Mouse (Mus musculus) forebrain, embryonic 10.5 days (tissue): ENCODE results near the gene Ttc41. TPM values are rescaled to one million over a fixed set of nuclear protein-coding genes. Genes with fewer than 3 reads are reported as not detected.
A peak's percentile ranks its signal among the peaks of the same experiment; 100 is the strongest.

Experiments used
- DNase-seq: peaks from one replicate; pipeline ENCODE4 v3.0.0-alpha.2; 2017; ENCODE audit warnings: low spot score; ENCODE audit errors: extremely low spot score
- H3K27ac ChIP-seq: fragments of 300-500 bp; sonication (generic); 2 replicates; pipeline ENCODE4 v1.5.1; 2016; ENCODE audit warnings: mild to moderate bottlenecking
- H3K27me3 ChIP-seq: fragments of 300-500 bp; sonication (generic); 2 replicates; pipeline ENCODE4 v1.6.1; 2016; ENCODE audit warnings: mild to moderate bottlenecking; ENCODE audit not compliant: poor library complexity, severe bottlenecking
- H3K36me3 ChIP-seq: fragments of 300-500 bp; sonication (generic); replicated peaks from 2 replicates; pipeline ENCODE4 v1.6.1; 2016; ENCODE audit warnings: mild to moderate bottlenecking, moderate library complexity
- H3K4me1 ChIP-seq: fragments of 300-500 bp; sonication (generic); 2 replicates; pipeline ENCODE4 v1.6.1; 2016
- H3K4me3 ChIP-seq: fragments of 300-500 bp; sonication (generic); 2 replicates; pipeline ENCODE4 v1.5.1; 2016; ENCODE audit warnings: mild to moderate bottlenecking, moderate library complexity
- H3K9me3 ChIP-seq: fragments of 300-500 bp; sonication (generic); 2 replicates; pipeline ENCODE4 v1.6.1; 2016; ENCODE audit warnings: mild to moderate bottlenecking, moderate library complexity
- WGBS: fragments of 180-500 bp; shearing (Covaris S2); methylation state at CpG from one replicate; pipeline ENCODE4 v1.1.7; 2016; 5-methylcytosine and 5-hydroxymethylcytosine counted together
- polyA plus RNA-seq: library from polyadenylated mRNA; unstranded; fragments of >200 nt; fragmentation: Nextera tagmentation; extraction: Ambion mirVana; gene quantifications from 2 replicates; pipeline ENCODE4 v1.2.1, GENCODE M21; 2016

Gene Ttc41
- polyA plus RNA-seq, 1 experiment from 2014 or later = 2.6 TPM

- WGBS = 45% methylated on average over 7 of the region's 7 CpGs
- peaks cover 12% of the 10 kb centered on the region; the same call in 1 of the 2 replicates for H3K4me1 ChIP-seq
- no peaks in the 10 kb centered on the region for H3K9me3 ChIP-seq
- H3K27ac ChIP-seq = no peak overlapping the region
- no peak overlapping the region for H3K4me3 ChIP-seq
- H3K36me3 ChIP-seq = no peaks in the 10 kb centered on the region
- H3K27me3 ChIP-seq = no peaks in the 10 kb centered on the region
- no peak for DNase-seq
Measured at GRCm38 (mm10) chr10:86761722-86762383, 56.2 kb downstream of the Ttc41 start.

GRCm38 (mm10) chr10:86762384-86762730, 56.7 kb downstream of the Ttc41 start:
- no peaks in the 10 kb centered on the region for H3K9me3 ChIP-seq
- no peak overlapping the region for H3K4me3 ChIP-seq
- H3K4me1 ChIP-seq = peaks cover 12% of the 10 kb centered on the region; the same call in 1 of the 2 replicates
- DNase-seq = no peak
- no peak overlapping the region for H3K27ac ChIP-seq
- 65% methylated on average over 3 of the region's 3 CpGs for WGBS
- H3K36me3 ChIP-seq = no peaks in the 10 kb centered on the region
- H3K27me3 ChIP-seq = no peaks in the 10 kb centered on the region

- 97% methylated on average over 5 of the region's 5 CpGs for WGBS
- no peak within 1 kb of the TSS for H3K27ac ChIP-seq
- H3K4me3 ChIP-seq = no peak within 1 kb of the TSS
- no peaks in the 10 kb centered on the region for H3K9me3 ChIP-seq
- peaks cover 12% of the 10 kb centered on the region; the same call in 1 of the 2 replicates for H3K4me1 ChIP-seq
- no peak for DNase-seq
- H3K27me3 ChIP-seq = no peaks in the 10 kb centered on the region
- no peaks in the 10 kb centered on the region for H3K36me3 ChIP-seq
Measured at GRCm38 (mm10) chr10:86763672-86764071, 58.1 kb downstream of the Ttc41 start, which contains the start of gene Gm49358. Gene Gm49358, plus strand, starts transcription at chr10:86763972.

GRCm38 (mm10) chr10:86765344-86765966, 59.8 kb downstream of the Ttc41 start:
- Histone ChIP-seq H3K4me1 (peaks cover 22% of the 10 kb centered on the region), H3K36me3 (no peaks in the 10 kb centered on the region), H3K4me3 (no peak overlapping the region), H3K27me3 (no peaks in the 10 kb centered on the region), H3K27ac (no peak overlapping the region), H3K9me3 (no peaks in the 10 kb centered on the region)
- DNase-seq = no peak
- WGBS = 85% methylated on average over 4 of the region's 4 CpGs

GRCm38 (mm10) chr10:86769216-86769615, 63.6 kb downstream of the Ttc41 start:
- no peak for DNase-seq
- WGBS = 76% methylated on average over 5 of the region's 5 CpGs
- H3K9me3 ChIP-seq = no peaks in the 10 kb centered on the region

GRCm38 (mm10) chr10:86769797-86770196, 64.2 kb downstream of the Ttc41 start:
- Histone ChIP-seq H3K36me3 (no peaks in the 10 kb centered on the region), H3K9me3 (no peaks in the 10 kb centered on the region), H3K27ac (peak overlapping the region; percentile 40; the same call in 1 of the 2 replicates), H3K27me3 (no peaks in the 10 kb centered on the region), H3K4me1 (peaks cover 10% of the 10 kb centered on the region), H3K4me3 (no peak overlapping the region)
- WGBS = 64% methylated on average over 4 of the region's 4 CpGs
- no peak for DNase-seq

More at GRCm38 (mm10) chr10:86769216-86769615, 63.6 kb downstream of the Ttc41 start:
- Histone ChIP-seq H3K36me3 (no peaks in the 10 kb centered on the region), H3K27me3 (no peaks in the 10 kb centered on the region), H3K27ac (peak overlapping the region; percentile 40; the same call in 1 of the 2 replicates), H3K4me3 (no peak overlapping the region), H3K4me1 (peaks cover 10% of the 10 kb centered on the region)

GRCm38 (mm10) chr10:86771701-86772100, 66.1 kb downstream of the Ttc41 start:
- H3K27ac ChIP-seq = no peak overlapping the region
- no peak overlapping the region for H3K4me3 ChIP-seq
- H3K9me3 ChIP-seq = no peaks in the 10 kb centered on the region
- H3K4me1 ChIP-seq = peaks cover 12% of the 10 kb centered on the region
- no peak for DNase-seq
- H3K36me3 ChIP-seq = no peaks in the 10 kb centered on the region
- H3K27me3 ChIP-seq = no peaks in the 10 kb centered on the region
- 87% methylated on average over 5 of the region's 5 CpGs for WGBS

GRCm38 (mm10) chr10:86772231-86772631, 66.6 kb downstream of the Ttc41 start:
- no peak overlapping the region for H3K27ac ChIP-seq
- no peak for DNase-seq
- 89% methylated on average over 6 of the region's 6 CpGs for WGBS

GRCm38 (mm10) chr10:86773360-86773759, 67.7 kb downstream of the Ttc41 start:
- no peak for DNase-seq
- peaks cover 6% of the 10 kb centered on the region; the same call in 1 of the 2 replicates for H3K27me3 ChIP-seq
- no peaks in the 10 kb centered on the region for H3K36me3 ChIP-seq
- no peak overlapping the region for H3K27ac ChIP-seq
- H3K4me3 ChIP-seq = no peak overlapping the region
- H3K4me1 ChIP-seq = peaks cover 25% of the 10 kb centered on the region
- no peaks in the 10 kb centered on the region for H3K9me3 ChIP-seq
- 80% methylated on average over 4 of the region's 4 CpGs for WGBS

More at GRCm38 (mm10) chr10:86772231-86772631, 66.6 kb downstream of the Ttc41 start:
- no peaks in the 10 kb centered on the region for H3K9me3 ChIP-seq
- H3K4me3 ChIP-seq = no peak overlapping the region
- H3K4me1 ChIP-seq = peaks cover 15% of the 10 kb centered on the region
- H3K27me3 ChIP-seq = no peaks in the 10 kb centered on the region
- no peaks in the 10 kb centered on the region for H3K36me3 ChIP-seq

GRCm38 (mm10) chr10:86776281-86776680, 70.7 kb downstream of the Ttc41 start:
- WGBS = 80% methylated on average over 9 of the region's 9 CpGs
- Histone ChIP-seq H3K4me1 (peaks cover 34% of the 10 kb centered on the region), H3K27me3 (peaks cover 27% of the 10 kb centered on the region), H3K9me3 (no peaks in the 10 kb centered on the region), H3K27ac (no peak overlapping the region), H3K36me3 (no peaks in the 10 kb centered on the region), H3K4me3 (no peak overlapping the region)
- DNase-seq = no peak

GRCm38 (mm10) chr10:86777614-86778319, 72.2 kb downstream of the Ttc41 start:
- no peaks in the 10 kb centered on the region for H3K36me3 ChIP-seq
- H3K9me3 ChIP-seq = no peaks in the 10 kb centered on the region
- peak overlapping the region; percentile 79 for H3K4me3 ChIP-seq
- DNase-seq = no peak
- H3K27ac ChIP-seq = peak overlapping the region; percentile 90
- WGBS = 44% methylated on average over 19 of the region's 19 CpGs
- peaks cover 27% of the 10 kb centered on the region for H3K27me3 ChIP-seq
- H3K4me1 ChIP-seq = peaks cover 49% of the 10 kb centered on the region

- Histone ChIP-seq H3K4me3 (peak within 1 kb of the TSS; percentile 79), H3K27me3 (peaks cover 27% of the 10 kb centered on the region), H3K4me1 (peaks cover 53% of the 10 kb centered on the region), H3K27ac (peak within 1 kb of the TSS; percentile 90), H3K36me3 (no peaks in the 10 kb centered on the region), H3K9me3 (no peaks in the 10 kb centered on the region)
- under 1% methylated on average over 44 of the region's 44 CpGs for WGBS
- DNase-seq = peak; percentile 97
Measured at GRCm38 (mm10) chr10:86778398-86779116, 72.9 kb downstream of the Ttc41 start, which contains the start of gene Nt5dc3. Gene Nt5dc3, plus strand, starts transcription at chr10:86779005.
